Mouse (Mus musculus) spleen, postnatal 36 days (tissue): ENCODE results near the gene Ube2cbp.

Experiments
- DNase-seq, 2 experiments: peaks; one replicate each; pipeline ENCODE4 v3.0.0; 2022; ENCODE audit warnings: low spot score in 2 of 2, mixed read lengths in 1 of 2

Gene Ube2cbp

GRCm38 (mm10) chr9:86464151-86465105 lies at the start of gene Ube2cbp:
Gene Ube2cbp, minus strand, starts transcription at chr9:86464950.
- peak; percentile 76 to 77 for DNase-seq

DNA sequence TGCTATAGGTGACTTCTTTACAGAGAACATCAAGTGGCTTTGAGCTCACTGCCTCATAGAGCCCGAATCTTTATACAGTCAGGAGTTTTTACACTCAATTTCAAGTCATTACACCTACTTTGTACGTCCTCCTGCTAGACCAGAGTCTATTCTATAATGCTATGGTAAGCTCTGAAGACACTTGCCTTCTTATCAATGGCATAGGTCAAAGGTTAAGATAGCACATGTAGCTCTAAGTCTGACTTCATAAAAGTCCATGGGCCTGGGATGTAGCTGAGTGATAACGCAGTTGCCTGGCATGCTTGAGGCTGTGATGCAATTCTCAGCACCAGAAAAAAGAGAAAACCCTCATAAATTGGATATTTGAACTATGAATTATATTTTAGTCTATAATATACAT lies 49.6 kb upstream of the Ube2cbp start:
- DNase-seq: no peak

GRCm38 (mm10) chr9:86513733-86514132 lies 49.0 kb upstream of the Ube2cbp start:
- no peak for DNase-seq

GRCm38 (mm10) chr9:86507437-86507836 lies 42.7 kb upstream of the Ube2cbp start:
- peak in 1 of 2 experiments; percentile 1 for DNase-seq

GRCm38 (mm10) chr9:86499083-86499482 lies 34.3 kb upstream of the Ube2cbp start:
- no peak for DNase-seq

GRCm38 (mm10) chr9:86496261-86496660 lies 31.5 kb upstream of the Ube2cbp start:
- no peak for DNase-seq

GRCm38 (mm10) chr9:86491740-86492139 lies 27.0 kb upstream of the Ube2cbp start:
- no peak for DNase-seq

DNA sequence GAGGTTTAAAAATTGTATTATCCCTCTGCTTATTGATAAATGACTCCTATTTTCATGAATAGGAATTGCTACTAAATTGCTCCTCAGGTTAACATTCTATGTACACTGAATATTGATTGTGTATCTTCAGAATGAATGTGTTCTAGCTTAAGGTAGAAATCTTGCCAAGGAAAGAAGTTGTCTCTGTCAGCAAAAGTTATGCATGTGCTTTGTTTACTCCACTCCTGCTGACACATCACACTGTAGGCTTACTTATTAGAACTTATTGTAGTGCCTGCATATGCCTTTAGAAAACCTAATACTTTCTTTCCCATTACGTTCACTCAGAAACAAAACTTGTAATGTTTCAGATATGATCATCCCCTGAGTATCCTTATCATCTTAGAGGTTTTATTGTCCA lies 17.5 kb upstream of the Ube2cbp start:
- DNase-seq: no peak

- DNase-seq: no peak
Observed at GRCm38 (mm10) chr9:86478414-86479093, 13.8 kb upstream of the Ube2cbp start.

GRCm38 (mm10) chr9:86476763-86477162 lies 12.0 kb upstream of the Ube2cbp start:
- no peak for DNase-seq

GRCm38 (mm10) chr9:86475956-86476355 lies 11.2 kb upstream of the Ube2cbp start:
- DNase-seq: no peak

DNA sequence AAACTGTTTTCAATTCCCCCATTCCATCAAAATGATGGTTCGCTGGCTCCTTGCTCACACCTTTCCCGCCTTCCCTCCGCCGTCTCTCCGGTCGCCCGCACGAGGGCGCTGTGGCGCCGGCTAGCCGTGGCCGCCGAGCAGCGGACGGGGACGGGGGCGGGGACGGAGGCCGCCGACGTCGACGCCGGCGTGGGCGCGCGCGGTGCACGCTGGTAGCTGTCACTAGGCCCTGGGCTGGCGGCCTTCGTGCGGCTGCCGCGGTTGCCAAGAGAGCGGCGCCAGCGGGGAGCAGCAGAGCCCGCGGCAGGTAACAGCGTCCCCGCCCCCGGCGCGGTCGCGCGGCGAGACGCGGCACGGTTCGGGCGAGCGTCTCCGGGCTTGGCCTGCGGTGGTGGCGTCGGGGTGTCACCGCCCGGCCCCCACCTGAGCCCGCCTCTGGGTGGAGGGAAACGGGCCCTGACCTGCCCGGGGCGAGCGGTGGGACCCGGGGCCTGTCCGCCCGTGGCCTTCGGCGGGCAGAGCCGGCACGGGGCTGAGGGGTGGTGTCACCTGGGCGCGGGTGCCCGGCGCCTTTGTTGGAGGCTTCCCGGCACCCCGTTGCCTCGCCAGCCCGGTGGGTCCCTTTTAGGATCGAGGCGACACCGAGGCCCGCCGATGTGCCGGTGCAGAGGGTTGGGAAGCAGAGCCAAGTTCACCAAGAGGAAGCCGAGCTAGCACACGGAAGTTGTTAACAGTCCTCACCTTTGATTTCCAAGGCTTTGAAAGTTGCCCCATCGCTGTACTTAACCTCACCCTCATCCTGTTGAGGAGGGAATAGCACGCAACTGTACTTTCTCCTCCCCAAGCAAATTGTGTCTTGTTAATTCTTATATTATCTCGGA lies 2.5 kb upstream of the Ube2cbp start, which contains the start of gene Dop1a:
Dop1a (plus strand) TSS at position 165 of the 881 bp plus-strand sequence.
- DNase-seq: peak; percentile 86 to 88

- DNase-seq: no peak
Observed at GRCm38 (mm10) chr9:86453626-86454025, 11.1 kb downstream of the Ube2cbp start.

DNA sequence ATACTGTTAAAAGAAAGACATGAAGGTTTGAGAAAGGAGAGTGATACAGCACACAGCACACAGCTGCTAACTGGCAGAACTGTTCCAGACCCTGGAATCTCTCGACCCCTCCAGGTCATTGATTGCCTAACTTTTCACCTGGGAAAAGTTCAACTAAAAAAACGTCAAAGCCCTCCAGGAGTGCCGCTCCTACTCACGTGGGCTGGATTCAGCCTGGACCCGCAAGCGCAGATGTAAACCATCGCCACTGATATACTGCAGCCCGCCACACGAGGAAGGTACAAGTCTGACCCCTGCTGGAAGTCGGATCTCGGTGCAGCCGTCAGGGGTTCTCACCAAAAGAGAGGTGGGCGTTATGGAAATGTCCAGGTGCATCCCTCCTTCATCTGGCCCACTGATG lies 13.1 kb downstream of the Ube2cbp start:
- peak; percentile 32 to 37 for DNase-seq

DNA sequence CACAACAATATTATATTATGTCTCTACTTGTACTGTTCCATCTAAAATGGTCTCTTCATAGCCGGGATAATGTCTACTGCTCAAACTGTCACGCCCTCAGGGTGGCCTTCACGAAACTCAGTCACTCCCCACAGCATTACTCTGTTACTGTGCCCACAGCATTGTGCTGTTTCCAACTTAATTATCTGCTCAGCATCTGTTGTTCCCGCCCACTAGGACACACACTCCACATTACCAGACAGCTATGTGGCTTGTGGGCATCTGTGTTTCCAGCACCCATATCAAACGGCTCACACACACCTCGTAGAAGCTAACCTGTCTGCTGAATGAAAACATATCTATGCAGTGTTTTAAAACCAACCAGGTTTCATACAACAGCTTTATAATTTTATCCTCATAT lies 13.7 kb downstream of the Ube2cbp start:
- DNase-seq: no peak

GRCm38 (mm10) chr9:86449581-86449980 lies 15.2 kb downstream of the Ube2cbp start:
- DNase-seq: peak; percentile 26 to 51

DNA sequence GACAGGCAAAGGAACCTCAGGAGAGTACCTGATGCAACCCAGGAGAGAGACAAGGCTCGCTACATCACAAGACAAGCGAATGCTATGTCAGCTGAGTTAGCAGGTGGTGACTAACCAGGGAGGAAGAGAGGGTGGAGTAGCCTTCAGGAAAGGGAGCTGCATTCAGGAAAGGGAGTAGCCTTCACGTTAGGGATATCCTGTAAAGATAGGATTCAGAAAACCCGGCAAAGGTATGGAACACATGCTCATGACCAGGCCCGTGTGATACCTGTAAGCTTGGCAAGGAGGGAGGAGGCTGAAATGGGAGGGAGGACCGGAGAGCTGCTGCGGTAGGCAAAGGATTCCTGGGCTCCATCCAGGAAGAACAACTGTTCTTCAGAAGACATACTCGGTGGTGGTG lies 17.3 kb downstream of the Ube2cbp start:
- DNase-seq: no peak

GRCm38 (mm10) chr9:86446847-86447246 lies 17.9 kb downstream of the Ube2cbp start:
- no peak for DNase-seq

DNA sequence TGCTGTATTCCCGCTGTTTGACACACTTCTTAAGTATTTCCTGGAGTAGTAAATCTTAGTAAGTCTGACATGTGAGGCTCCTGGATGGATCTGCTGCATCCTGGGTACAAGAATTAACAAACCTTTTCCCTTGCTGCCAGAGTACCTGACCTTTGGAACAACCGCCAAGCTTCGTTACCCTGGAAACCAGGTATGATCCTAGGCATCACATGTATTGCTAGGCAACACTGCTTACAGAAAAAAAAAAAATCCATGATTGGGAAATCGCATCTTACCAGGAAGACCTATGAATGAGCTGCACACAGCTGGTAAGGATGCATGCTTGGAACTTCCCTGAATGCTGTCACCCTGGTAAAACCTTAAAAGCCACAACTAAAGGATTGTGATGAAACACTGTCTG lies 22.5 kb downstream of the Ube2cbp start:
- DNase-seq: no peak

- no peak for DNase-seq
Observed at GRCm38 (mm10) chr9:86438337-86439009, 26.3 kb downstream of the Ube2cbp start.

- DNase-seq: no peak
Observed at GRCm38 (mm10) chr9:86436608-86437007, 28.1 kb downstream of the Ube2cbp start.
